Mouse (Mus musculus) liver, adult 2 months (tissue): ENCODE measurements around the gene Tmem184b.

Experiments used
- CTCF ChIP-seq: fragments of 200-500 bp; IDR thresholded peaks from 2 replicates; pipeline ENCODE4 v1.5.1; 2011; ENCODE audit warnings: low read depth, low read length, control low read depth
- POLR2A ChIP-seq: fragments of 200-500 bp; IDR thresholded peaks from 2 replicates; pipeline ENCODE4 v1.6.1; 2011; ENCODE audit warnings: low read length, control low read depth; ENCODE audit not compliant: insufficient read depth; ENCODE audit errors: extremely low read depth

GRCm38 (mm10) chr15:79329979-79330363 is 73.4 kb downstream of the Tmem184b start:
- TF ChIP-seq CTCF (no peak), POLR2A (no peak)
